ENCODE assay signal across 8 mouse cellular contexts in genomic region chr14:16365362-16366173, GRCm38 (mm10). TPM values are rescaled to one million over a fixed set of nuclear protein-coding genes. Genes with fewer than 3 reads are reported as not detected.
DNase-seq lines count a peak whose midpoint lies in the region; ATAC-seq and TF ChIP-seq lines count a peak whose summit lies in the region.

No protein-coding gene starts in this region.

- TF ChIP-seq POLR2A in cortical plate, adult 2 months (IDR thresholded peaks at IDR 0.05; ENCODE audit: extremely low read depth, insufficient read depth, low read length): 0 out of 2 replicates have a peak, but pooled peaks have one; percentile 17

- peak; percentile 26 for ATAC-seq in inflammation-experienced regulatory T-cells, adult 6 months
- ATAC-seq in megakaryocyte-erythroid progenitor cell, adult 5-6 weeks (replicated peaks; ENCODE audit: low FRiP score, low TSS enrichment, poor library complexity, severe bottlenecking): peak; percentile 21

- H3K27ac ChIP-seq in cortical plate, adult 2 months (ENCODE audit: insufficient read depth, low read length): peak overlapping the region; percentile 98

- peak; percentile 72 for DNase-seq in ZHBTc4 (ENCODE audit: low read depth, low spot score)
- DNase-seq in gastrocnemius, postnatal 10 days: peak; percentile 76
- DNase-seq in left cerebral cortex, postnatal 14 days (ENCODE audit: low spot score in 2 of 2): peak; percentile 45 to 55
- DNase-seq in right cerebral cortex, postnatal 14 days: peak; percentile 61
- DNase-seq in urinary bladder, postnatal 25 days (ENCODE audit: low spot score): peak; percentile 60

- H3K4me3 ChIP-seq in cortical plate, adult 2 months (ENCODE audit: insufficient read depth, low read length): peak overlapping the region; percentile 83

- intact Hi-C loops in left cerebral cortex, postnatal 14 days (cut with DNase I): loop anchor here (2.0 kb wide), 1 partner anchor 117 kb away; the partner anchor contains the start of genes Ngly1 and Oxsm

- peaks cover 4% of the 10 kb centered on the region for H3K4me1 ChIP-seq in cortical plate, adult 2 months (ENCODE audit: control insufficient read depth, insufficient read depth, low read length)

- no peak for TF ChIP-seq CTCF in cortical plate, adult 2 months (IDR thresholded peaks at IDR 0.05; ENCODE audit: extremely low read depth, insufficient read depth, low read length)

RNA-seq across cellular contexts. Expression of gene Top2b, which starts 0.6 kb away (rescaled TPM):
- polyA plus RNA-seq in cortical plate, adult 2 months (2012; rRNA removed): 38.0 and 43.9 TPM in 2 replicates
- 10 to 100 TPM; 59.2 to 73.7 TPM for total RNA-seq in gastrocnemius, postnatal 10 days (2021)
- 100 to 1,000 TPM in 1 of 3 experiments, 10 to 100 TPM in 2; 58.0 to 117 (median 58.3) TPM for polyA plus RNA-seq in inflammation-experienced regulatory T-cells, adult 6 months (2017; shearing (Covaris generic))
- 100 to 1,000 TPM; 119 to 127 TPM for total RNA-seq in left cerebral cortex, postnatal 14 days (2021)
- total RNA-seq in megakaryocyte-erythroid progenitor cell, adult 5-6 weeks (2014; fragmentation: Nextera tagmentation): 104 and 164 TPM in 2 replicates
- total RNA-seq in megakaryocyte-erythroid progenitor cell, adult 5-6 weeks (2017): 230 and 254 TPM in 2 replicates

Comparison
In these comparisons a context has a peak if more than half of its experiments do, and no peak if none do; other contexts are left out.
1. Peak in every context shown above with its lines: DNase-seq, ATAC-seq, H3K4me3 ChIP-seq and H3K27ac ChIP-seq.